21 mouse cellular contexts compared by ENCODE assay signal in genomic region chr13:53117921-53118320, GRCm38 (mm10).
A peak's percentile ranks its signal among the peaks of the same experiment; 100 is the strongest.
DNase-seq lines count a peak whose midpoint lies in the region; ATAC-seq and TF ChIP-seq lines count a peak whose summit lies in the region.
"Had no signal": no experiment of that assay in that cellular context is flagged by ENCODE, and none has a peak within 500 bp of the region (broad histone marks: within the 10 kb centered on the region; RNA-seq: fewer than 3 reads in every experiment).

No protein-coding gene starts in this region.

- H3K9me3 ChIP-seq in E14TG2a.4 (ENCODE audit: low read length): no peaks in the 10 kb centered on the region

- DNase-seq in cerebellum, postnatal 10 days: peak; percentile 66 to 74
- DNase-seq in cerebellum, adult 9-10 months: no peak
- peak; percentile 34 to 59 for DNase-seq in cerebellum, postnatal 14 days
- DNase-seq in left cerebral cortex, postnatal 4 days: peak; percentile 51
- DNase-seq in left cerebral cortex, postnatal 14 days (ENCODE audit: low spot score in 2 of 2): no peak
- no peak for DNase-seq in heart, postnatal 25 days (ENCODE audit: low spot score)
- DNase-seq: adrenal gland, adult 2 months; adrenal gland, adult 8-10 months; adrenal gland, postnatal 10 days; adrenal gland, postnatal 25 days; B cell, adult 2 months; cerebellum, adult 11 months; cerebellum, adult 11-12 months; cerebellum, adult 18-20 months; cerebellum, adult 2 months had no signal

- ATAC-seq in cerebellum, adult (ENCODE audit: insufficient number of reproducible peaks, low FRiP score, low TSS enrichment): no peak
- ATAC-seq: activated CD4-positive, CD25-positive, alpha-beta regulatory T cell, adult 4 months; CD4-positive, CD25-positive, alpha-beta regulatory T cell, adult 4 months; Patski had no signal

- H3K4me1 ChIP-seq in E14TG2a.4 (replicated peaks; ENCODE audit: low read depth, low read length): peaks cover 39% of the 10 kb centered on the region

- H3K27me3 ChIP-seq in E14TG2a.4 (ENCODE audit: insufficient read depth, low read length): peaks cover 32% of the 10 kb centered on the region

- TF ChIP-seq CTCF in E14TG2a.4 (conservative IDR thresholded peaks at IDR 0.05; ENCODE audit: low read length): no peak

- H3K36me3 ChIP-seq in E14TG2a.4 (ENCODE audit: insufficient read depth, low read length): peaks cover 3% of the 10 kb centered on the region; the same call in 1 of the 2 replicates
- H3K36me3 ChIP-seq: G1E had no signal

- intact Hi-C loops in left cerebral cortex, postnatal 4 days (cut with DNase I): loop anchor here (5.0 kb wide), 1 partner anchor 239 kb away; no protein-coding TSS in a partner anchor
- intact Hi-C loops in left cerebral cortex, postnatal 14 days (cut with DNase I): loop anchor here (1.0 to 5.0 kb wide), 2 partner anchors 169 to 239 kb away; partner anchors contain the start of gene Ror2
- intact Hi-C loops in heart, postnatal 25 days (cut with DNase I): no loop called here

- peak overlapping the region; percentile 73; the same call in 1 of the 2 replicates for H3K4me3 ChIP-seq in E14TG2a.4 (replicated peaks; ENCODE audit: low read length)

Comparison
In these comparisons a context has a peak if more than half of its experiments do, and no peak if none do; other contexts are left out.
1. DNase-seq: peak in cerebellum, postnatal 10 days (2 of 2), cerebellum, postnatal 14 days (2 of 2) and left cerebral cortex, postnatal 4 days (single experiment); none in cerebellum, adult 9-10 months (single experiment), left cerebral cortex, postnatal 14 days (0 of 2) and heart, postnatal 25 days (single experiment).